Mouse (Mus musculus) lung, embryonic 15.5 days (tissue): ENCODE results near the gene 1600014C10Rik. TPM values are rescaled to one million over a fixed set of nuclear protein-coding genes. Genes with fewer than 3 reads are reported as not detected.

Experiments
- ATAC-seq: fragments of 200-750 bp; cut with Nextera tagmentation; 2 replicates; pipeline ENCODE4 v1.8.0; 2017; ENCODE audit warnings: moderate number of reproducible peaks, borderline replicate concordance; ENCODE audit not compliant: low FRiP score, low TSS enrichment; ENCODE audit errors: extremely low read depth
- H3K27ac ChIP-seq: fragments of 300-500 bp; sonication (generic); 2 replicates; pipeline ENCODE4 v1.5.1; 2015; ENCODE audit warnings: moderate library complexity, mild to moderate bottlenecking, inconsistent platforms
- H3K27me3 ChIP-seq: fragments of 300-500 bp; sonication (generic); 2 replicates; pipeline ENCODE4 v1.6.1; 2015; ENCODE audit warnings: inconsistent platforms
- H3K36me3 ChIP-seq: fragments of 300-500 bp; sonication (generic); 2 replicates; pipeline ENCODE4 v1.6.1; 2015; ENCODE audit warnings: inconsistent platforms
- H3K4me1 ChIP-seq: fragments of 300-500 bp; sonication (generic); 2 replicates; pipeline ENCODE4 v1.6.1; 2015; ENCODE audit warnings: inconsistent platforms
- H3K4me2 ChIP-seq: fragments of 300-500 bp; sonication (generic); 2 replicates; pipeline ENCODE4 v1.6.1; 2015; ENCODE audit warnings: inconsistent platforms, mild to moderate bottlenecking, moderate library complexity
- H3K4me3 ChIP-seq: fragments of 300-500 bp; sonication (generic); 2 replicates; pipeline ENCODE4 v1.5.1; 2015; ENCODE audit warnings: mild to moderate bottlenecking, inconsistent platforms
- H3K9ac ChIP-seq: fragments of 300-500 bp; sonication (generic); 2 replicates; pipeline ENCODE4 v1.6.1; 2015; ENCODE audit warnings: inconsistent platforms
- H3K9me3 ChIP-seq: fragments of 300-500 bp; sonication (generic); 2 replicates; pipeline ENCODE4 v1.6.1; 2016; ENCODE audit warnings: inconsistent platforms
- WGBS: fragments of 180-500 bp; shearing (Covaris S2); methylation state at CpG from one replicate; pipeline ENCODE4 v1.1.7; 2015; 5-methylcytosine and 5-hydroxymethylcytosine counted together
- polyA plus RNA-seq: library from polyadenylated mRNA; unstranded; fragments of >200 nt; fragmentation: Nextera tagmentation; extraction: Ambion mirVana; gene quantifications from 2 replicates; pipeline ENCODE4 v1.2.1, GENCODE M21; 2015

1600014C10Rik gene
- polyA plus RNA-seq, 1 experiment from 2014 or later, result 19.0 TPM

GRCm38 (mm10) chr7:38219526-38219925 lies 36.5 kb downstream of the 1600014C10Rik start:
- H3K9me3 ChIP-seq, result no peaks in the 10 kb centered on the region
- ATAC-seq, result no peak
- 86% methylated on average over 4 of the region's 4 CpGs for WGBS
- no peak overlapping the region for H3K9ac ChIP-seq
- no peak overlapping the region for H3K4me3 ChIP-seq
- no peak overlapping the region for H3K4me2 ChIP-seq
- peaks cover 15% of the 10 kb centered on the region; the same call in 1 of the 2 replicates for H3K36me3 ChIP-seq
- H3K27me3 ChIP-seq, result no peaks in the 10 kb centered on the region
- no peaks in the 10 kb centered on the region for H3K4me1 ChIP-seq
- H3K27ac ChIP-seq, result no peak overlapping the region

- peaks cover 15% of the 10 kb centered on the region; the same call in 1 of the 2 replicates for H3K36me3 ChIP-seq
- H3K9ac ChIP-seq, result no peak overlapping the region
- no peaks in the 10 kb centered on the region for H3K27me3 ChIP-seq
- no peak overlapping the region for H3K27ac ChIP-seq
- H3K4me1 ChIP-seq, result peaks cover 4% of the 10 kb centered on the region; the same call in 1 of the 2 replicates
- WGBS, result 92% methylated on average over 7 of the region's 7 CpGs
- no peak overlapping the region for H3K4me2 ChIP-seq
- no peak for ATAC-seq
- no peaks in the 10 kb centered on the region for H3K9me3 ChIP-seq
- no peak overlapping the region for H3K4me3 ChIP-seq
Observed at GRCm38 (mm10) chr7:38220866-38221265, 37.8 kb downstream of the 1600014C10Rik start.

- no peak for ATAC-seq
- Histone ChIP-seq H3K4me1 (peaks cover 17% of the 10 kb centered on the region), H3K9me3 (no peaks in the 10 kb centered on the region), H3K36me3 (peaks cover 15% of the 10 kb centered on the region; the same call in 1 of the 2 replicates), H3K27ac (no peak overlapping the region), H3K4me3 (no peak overlapping the region), H3K27me3 (no peaks in the 10 kb centered on the region; the same call in 1 of the 2 replicates), H3K4me2 (no peak overlapping the region), H3K9ac (no peak overlapping the region)
- WGBS, result 78% methylated on average over 13 of the region's 13 CpGs
Observed at GRCm38 (mm10) chr7:38224577-38225369, 41.8 kb downstream of the 1600014C10Rik start.

GRCm38 (mm10) chr7:38226226-38226625 lies 43.2 kb downstream of the 1600014C10Rik start:
- Histone ChIP-seq H3K27ac (no peak overlapping the region; the same call in 1 of the 2 replicates), H3K9me3 (no peaks in the 10 kb centered on the region), H3K9ac (no peak overlapping the region), H3K4me1 (peaks cover 17% of the 10 kb centered on the region), H3K4me3 (peak overlapping the region; percentile 65), H3K27me3 (no peaks in the 10 kb centered on the region; the same call in 1 of the 2 replicates), H3K36me3 (peaks cover 4% of the 10 kb centered on the region; the same call in 1 of the 2 replicates), H3K4me2 (peak overlapping the region; percentile 77)
- no peak for ATAC-seq
- 67% methylated on average over 2 of the region's 2 CpGs for WGBS

- peak overlapping the region; percentile 77 for H3K4me2 ChIP-seq
- under 1% methylated on average over 25 of the region's 25 CpGs for WGBS
- H3K9ac ChIP-seq, result peak overlapping the region; percentile 74
- H3K9me3 ChIP-seq, result no peaks in the 10 kb centered on the region
- peak overlapping the region; percentile 65 for H3K4me3 ChIP-seq
- H3K36me3 ChIP-seq, result no peaks in the 10 kb centered on the region
- ATAC-seq, result peak; percentile 78
- H3K4me1 ChIP-seq, result peaks cover 17% of the 10 kb centered on the region
- H3K27ac ChIP-seq, result peak overlapping the region; percentile 81
- no peaks in the 10 kb centered on the region; the same call in 1 of the 2 replicates for H3K27me3 ChIP-seq
Observed at GRCm38 (mm10) chr7:38227181-38227899, 44.3 kb downstream of the 1600014C10Rik start.

- peak; percentile 90 for ATAC-seq
- H3K4me3 ChIP-seq, result peak within 1 kb of the TSS; percentile 65
- H3K4me2 ChIP-seq, result peak within 1 kb of the TSS; percentile 77
- under 1% methylated on average over 36 of the region's 36 CpGs for WGBS
- peak within 1 kb of the TSS; percentile 74 for H3K9ac ChIP-seq
- H3K4me1 ChIP-seq, result peaks cover 17% of the 10 kb centered on the region
- no peaks in the 10 kb centered on the region for H3K36me3 ChIP-seq
- no peaks in the 10 kb centered on the region; the same call in 1 of the 2 replicates for H3K27me3 ChIP-seq
- peak within 1 kb of the TSS; percentile 81 for H3K27ac ChIP-seq
- no peaks in the 10 kb centered on the region for H3K9me3 ChIP-seq
Observed at GRCm38 (mm10) chr7:38227900-38228298, 44.9 kb downstream of the 1600014C10Rik start, which contains the start of gene Plekhf1. Plekhf1 (minus strand) TSS chr7:38228016.

GRCm38 (mm10) chr7:38228329-38228728 lies 45.3 kb downstream of the 1600014C10Rik start:
- Histone ChIP-seq H3K4me3 (peak overlapping the region; percentile 65), H3K4me2 (peak overlapping the region; percentile 77), H3K9me3 (no peaks in the 10 kb centered on the region), H3K9ac (no peak overlapping the region; the same call in 1 of the 2 replicates), H3K27ac (peak overlapping the region; percentile 81; the same call in 1 of the 2 replicates), H3K27me3 (no peaks in the 10 kb centered on the region; the same call in 1 of the 2 replicates), H3K4me1 (peaks cover 17% of the 10 kb centered on the region), H3K36me3 (no peaks in the 10 kb centered on the region)
- 20% methylated on average over 8 of the region's 8 CpGs for WGBS
- no peak for ATAC-seq

GRCm38 (mm10) chr7:38230285-38230684 lies 47.3 kb downstream of the 1600014C10Rik start:
- Histone ChIP-seq H3K4me1 (peaks cover 13% of the 10 kb centered on the region), H3K27me3 (no peaks in the 10 kb centered on the region; the same call in 1 of the 2 replicates), H3K4me2 (no peak overlapping the region), H3K36me3 (no peaks in the 10 kb centered on the region), H3K9ac (no peak overlapping the region), H3K9me3 (no peaks in the 10 kb centered on the region), H3K27ac (no peak overlapping the region), H3K4me3 (no peak overlapping the region)
- 14% methylated on average over 8 of the region's 8 CpGs for WGBS
- ATAC-seq, result no peak

- no peak overlapping the region for H3K27ac ChIP-seq
- ATAC-seq, result no peak
- no peak overlapping the region for H3K4me3 ChIP-seq
- H3K4me2 ChIP-seq, result no peak overlapping the region
- WGBS, result 36% methylated on average over 11 of the region's 11 CpGs
- H3K36me3 ChIP-seq, result no peaks in the 10 kb centered on the region
- H3K4me1 ChIP-seq, result no peaks in the 10 kb centered on the region
- H3K9ac ChIP-seq, result no peak overlapping the region
- no peaks in the 10 kb centered on the region for H3K9me3 ChIP-seq
- H3K27me3 ChIP-seq, result no peaks in the 10 kb centered on the region
Observed at GRCm38 (mm10) chr7:38236400-38237105, 53.5 kb downstream of the 1600014C10Rik start.

GRCm38 (mm10) chr7:38237140-38237539 lies 54.1 kb downstream of the 1600014C10Rik start:
- ATAC-seq, result no peak
- Histone ChIP-seq H3K9ac (no peak overlapping the region), H3K27ac (no peak overlapping the region), H3K9me3 (no peaks in the 10 kb centered on the region), H3K4me3 (no peak overlapping the region), H3K4me2 (no peak overlapping the region), H3K36me3 (no peaks in the 10 kb centered on the region), H3K27me3 (no peaks in the 10 kb centered on the region), H3K4me1 (no peaks in the 10 kb centered on the region)

- ATAC-seq, result no peak
- Histone ChIP-seq H3K9me3 (no peaks in the 10 kb centered on the region), H3K9ac (no peak overlapping the region), H3K4me3 (no peak overlapping the region), H3K27me3 (no peaks in the 10 kb centered on the region), H3K4me1 (no peaks in the 10 kb centered on the region), H3K36me3 (no peaks in the 10 kb centered on the region), H3K27ac (no peak overlapping the region), H3K4me2 (no peak overlapping the region)
- WGBS, result 74% methylated on average over 4 of the region's 4 CpGs
Observed at GRCm38 (mm10) chr7:38242417-38242816, 59.4 kb downstream of the 1600014C10Rik start.
